Mouse (Mus musculus): ENCODE results near the gene Pcif1.

Pcif1 gene

GRCm38 (mm10) chr2:164894048-164894447 is 14.9 kb downstream of the Pcif1 start:
- no peak for DNase-seq (ENCODE audit: low spot score)

DNA sequence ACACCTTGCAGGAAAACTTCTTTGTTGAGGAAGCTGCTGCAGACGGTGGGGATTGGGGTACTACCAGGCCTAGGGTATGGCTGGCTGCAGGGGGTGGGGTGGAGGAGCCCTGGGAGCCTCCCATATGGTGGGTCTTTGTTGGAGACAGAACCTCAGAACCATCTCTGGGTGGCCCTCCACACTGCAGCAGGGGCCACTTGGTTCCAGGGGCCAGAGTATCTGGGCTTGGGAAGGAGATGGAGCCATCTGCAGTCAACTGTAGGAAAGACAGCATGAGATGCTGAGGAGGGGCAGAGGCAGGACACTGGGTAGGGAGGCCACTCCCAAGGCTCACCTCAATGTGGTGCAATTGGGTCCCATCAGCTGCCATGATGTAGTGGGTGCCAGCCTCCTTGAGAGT is 15.5 kb downstream of the Pcif1 start:
- DNase-seq (ENCODE audit: low spot score) = no peak

DNA sequence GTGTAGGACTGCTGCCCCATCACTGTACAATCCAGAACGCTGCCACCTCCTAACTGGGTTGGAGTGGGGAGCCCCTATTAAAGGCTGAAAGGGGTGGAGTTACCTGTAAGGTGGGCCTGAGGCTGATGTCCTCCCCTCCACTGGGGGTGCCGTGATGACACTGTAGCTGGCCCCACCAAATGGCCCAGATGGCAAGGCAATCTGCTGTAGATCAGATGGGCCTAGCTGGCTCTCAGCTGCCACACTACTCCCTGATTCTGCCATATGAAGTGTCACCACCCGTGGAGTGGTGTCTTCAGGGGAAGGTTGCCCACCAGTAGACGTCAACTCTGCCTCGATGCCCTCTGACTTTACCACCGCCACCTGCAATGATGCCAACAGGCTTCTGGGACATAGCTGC is 16.8 kb downstream of the Pcif1 start:
- DNase-seq (ENCODE audit: low spot score) = no peak

DNA sequence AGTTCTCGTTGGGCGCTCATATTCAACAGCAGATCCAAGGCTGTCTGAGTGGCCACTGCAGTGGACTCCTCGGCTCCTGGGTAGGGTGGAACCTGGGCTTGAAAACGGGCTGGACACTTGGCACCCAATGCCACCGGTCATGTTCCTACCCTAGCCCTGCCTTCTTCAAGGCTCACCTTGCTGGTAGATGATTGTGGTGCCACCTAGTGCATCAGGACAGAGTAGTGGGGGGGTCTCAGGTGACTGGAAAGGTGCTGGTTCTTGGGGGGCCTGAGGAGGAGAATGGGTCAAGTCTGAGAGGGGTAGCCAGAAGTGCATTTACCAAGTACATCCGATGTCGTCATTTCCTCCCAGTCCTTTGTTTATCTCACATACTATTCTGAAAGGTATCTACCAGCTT is 18.9 kb downstream of the Pcif1 start:
- no peak for DNase-seq (ENCODE audit: low spot score)

DNA sequence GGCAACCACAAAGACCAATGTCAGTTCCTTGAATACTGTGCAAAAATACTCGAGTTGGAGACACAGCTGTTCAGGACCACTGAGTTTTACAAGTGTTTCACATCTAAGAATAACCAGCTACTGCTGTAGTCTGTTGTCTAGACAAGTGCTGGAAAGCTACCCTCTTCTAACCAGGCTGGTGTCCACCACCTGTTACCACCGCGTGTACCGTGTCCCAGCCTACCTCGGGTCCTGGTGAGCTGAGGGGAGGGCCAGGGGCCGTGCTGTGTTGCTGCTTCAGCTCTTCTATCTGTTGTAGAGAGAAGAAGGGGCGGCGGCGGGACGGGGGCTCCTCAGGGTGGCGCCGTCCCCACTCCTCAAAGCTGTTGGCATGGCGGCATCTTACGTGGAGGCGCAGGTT is 19.9 kb downstream of the Pcif1 start:
- DNase-seq (ENCODE audit: low spot score) = no peak

GRCm38 (mm10) chr2:164899723-164900459 is 20.8 kb downstream of the Pcif1 start:
- no peak for DNase-seq (ENCODE audit: low spot score)

- DNase-seq (ENCODE audit: low spot score) = no peak
These were observed 22.3 kb downstream of the Pcif1 start for GRCm38 (mm10) chr2:164901380-164901779.

- no peak for DNase-seq (ENCODE audit: low spot score)
These were observed 24.4 kb downstream of the Pcif1 start for GRCm38 (mm10) chr2:164903496-164903895.

DNA sequence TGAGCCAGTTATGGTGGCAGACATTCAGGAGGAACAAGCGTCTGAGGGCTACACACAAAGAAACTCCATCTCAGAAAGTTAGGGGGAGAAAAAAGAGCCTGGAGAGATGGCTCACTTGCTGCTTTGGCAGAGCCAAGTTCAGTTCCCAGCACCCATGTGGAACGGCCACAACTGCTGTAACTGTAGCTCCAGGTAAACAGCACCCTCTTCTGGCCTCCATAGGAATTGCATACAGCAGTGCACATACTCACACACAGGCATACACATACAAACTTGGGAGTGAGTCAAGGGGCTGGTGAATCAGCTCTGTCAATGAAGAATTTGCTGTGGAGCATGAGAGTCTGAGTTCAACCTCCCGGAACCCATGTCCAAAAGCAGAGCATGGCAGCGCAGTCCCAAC is 27.0 kb downstream of the Pcif1 start:
- DNase-seq (ENCODE audit: low spot score) = no peak

DNA sequence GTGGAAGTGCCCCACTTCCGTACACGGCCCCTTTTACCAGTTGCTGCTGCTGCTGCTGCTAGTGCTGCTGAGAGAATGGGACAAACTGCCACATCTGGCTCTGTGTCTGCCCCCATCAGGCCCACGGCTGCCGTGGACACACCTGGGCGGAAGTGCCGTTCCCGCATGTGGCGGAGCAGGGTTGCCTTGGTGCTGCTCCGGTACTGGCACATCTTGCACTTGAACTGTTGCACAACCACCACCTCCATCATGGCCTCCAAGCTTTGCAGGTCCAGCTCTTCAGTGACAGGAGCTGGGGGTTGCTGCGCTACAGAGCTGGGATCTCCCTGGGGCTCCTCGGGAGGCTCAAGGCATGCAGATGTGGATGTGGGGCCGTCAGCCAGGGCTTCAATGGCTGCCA is 28.4 kb downstream of the Pcif1 start:
- no peak for DNase-seq (ENCODE audit: low spot score)

- DNase-seq (ENCODE audit: low spot score) = no peak
These were observed 28.9 kb downstream of the Pcif1 start for GRCm38 (mm10) chr2:164908011-164908410.

DNA sequence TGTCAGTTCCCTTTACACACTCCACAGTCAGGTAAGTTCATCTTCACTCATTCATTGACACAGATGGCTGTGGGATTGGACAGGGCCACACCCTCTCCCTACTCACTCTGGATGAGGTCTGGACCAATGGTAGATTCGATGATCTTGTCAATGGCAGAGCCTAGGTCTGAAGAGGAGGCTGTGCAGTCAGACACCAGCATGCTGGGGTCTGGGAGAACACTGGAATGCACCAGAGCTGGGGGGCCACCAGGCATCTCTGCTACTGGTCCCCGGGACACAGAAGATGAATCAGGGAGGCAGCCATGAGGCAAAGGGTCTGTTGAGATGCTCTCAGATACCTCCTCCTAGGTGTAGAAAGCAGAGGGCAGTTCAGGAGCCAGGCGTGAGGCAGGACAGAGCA is 30.0 kb downstream of the Pcif1 start:
- DNase-seq (ENCODE audit: low spot score) = no peak

- DNase-seq (ENCODE audit: low spot score) = peak; percentile 27
These were observed 30.4 kb downstream of the Pcif1 start for GRCm38 (mm10) chr2:164909542-164909941.

DNA sequence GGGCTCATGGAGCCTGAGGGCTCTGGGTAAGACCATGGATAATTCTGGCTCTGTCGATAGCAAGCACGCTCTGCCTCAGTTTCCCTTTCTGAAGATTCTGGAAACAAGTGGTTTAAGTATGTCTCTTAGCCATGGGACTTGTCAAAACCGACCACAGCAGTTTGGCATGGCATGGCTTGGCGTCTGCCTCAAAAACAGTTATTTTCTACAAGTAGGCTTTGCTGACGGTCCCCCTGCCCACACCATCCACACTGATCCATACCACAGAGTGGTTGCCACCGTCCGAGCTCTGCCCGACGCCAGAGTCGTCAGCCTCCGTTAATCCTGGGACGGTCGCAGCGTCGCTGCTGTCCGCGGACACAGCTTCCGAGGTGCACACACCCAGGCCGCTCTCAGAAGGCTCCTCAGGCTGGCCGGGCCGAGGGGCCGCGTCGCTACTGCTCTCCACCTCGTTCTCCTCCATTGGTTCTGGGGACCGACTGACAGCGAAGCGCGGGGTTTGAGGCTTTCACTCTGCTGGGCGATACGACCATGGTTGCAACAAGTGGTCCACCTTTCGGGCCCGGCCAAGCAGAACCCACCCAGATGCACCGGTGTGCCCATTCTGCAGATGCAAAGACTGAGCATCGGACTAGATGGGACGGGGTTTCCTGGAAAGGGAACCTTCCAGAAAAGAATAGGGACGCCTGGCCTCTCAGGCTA is 31.4 kb downstream of the Pcif1 start:
- no peak for DNase-seq (ENCODE audit: low spot score)

DNA sequence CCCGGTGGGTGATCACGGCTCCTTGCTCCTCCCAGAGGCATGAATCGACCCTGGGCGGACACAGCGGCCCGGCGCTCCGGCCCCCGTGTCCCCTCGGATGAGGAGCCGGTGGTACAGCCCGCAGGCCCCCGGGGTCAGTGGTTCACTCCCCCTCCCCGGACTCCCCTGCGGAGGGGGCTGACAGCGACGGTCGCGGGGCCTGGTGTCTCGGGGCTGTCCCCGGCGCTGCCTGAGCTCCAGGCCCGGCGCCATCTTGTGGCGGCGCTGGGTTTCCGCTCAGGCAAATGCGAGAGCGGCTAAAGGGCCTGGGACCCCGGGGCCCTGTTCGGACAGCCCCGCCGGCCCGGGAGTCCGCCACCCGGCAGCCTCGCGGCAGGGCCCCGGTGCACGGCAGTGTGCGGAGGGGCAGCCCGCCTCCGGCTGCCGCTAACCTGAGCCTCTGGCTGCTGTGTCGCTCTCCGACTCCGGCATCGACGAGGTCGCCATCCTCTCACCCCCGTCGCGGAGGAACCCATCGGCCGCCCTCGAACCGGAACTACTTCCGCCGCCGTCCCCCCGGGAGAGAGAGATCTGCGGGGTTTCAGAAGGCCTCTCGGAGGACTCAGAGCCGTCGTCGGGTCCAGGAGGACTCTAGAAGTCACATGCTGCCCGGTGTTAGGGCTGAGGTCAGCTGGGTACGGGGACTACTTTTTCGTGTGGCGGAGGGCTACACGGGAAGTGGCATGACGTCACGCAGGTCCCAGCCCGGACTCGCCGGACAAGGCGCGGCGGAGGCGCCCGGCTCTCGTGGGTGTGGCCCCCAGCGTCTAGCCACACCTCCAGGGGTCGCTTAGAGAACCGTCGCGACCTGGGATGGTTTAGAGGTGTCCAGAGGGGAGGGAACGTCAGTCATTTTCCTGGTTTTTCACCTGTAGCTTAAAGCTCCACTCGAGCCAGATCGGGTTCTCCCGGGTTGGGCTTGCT is 32.3 kb downstream of the Pcif1 start, which contains the start of gene Zfp335:
Gene Zfp335 (minus strand): TSS at position 672 of the 963 bp plus-strand sequence.
- DNase-seq (ENCODE audit: low spot score) = peak; percentile 91

GRCm38 (mm10) chr2:164912151-164912550 is 33.0 kb downstream of the Pcif1 start:
- DNase-seq (ENCODE audit: low spot score) = peak; percentile 21

GRCm38 (mm10) chr2:164912749-164913427 is 33.8 kb downstream of the Pcif1 start:
- DNase-seq (ENCODE audit: low spot score) = no peak

GRCm38 (mm10) chr2:164913428-164913786 is 34.3 kb downstream of the Pcif1 start:
- no peak for DNase-seq (ENCODE audit: low spot score)

DNA sequence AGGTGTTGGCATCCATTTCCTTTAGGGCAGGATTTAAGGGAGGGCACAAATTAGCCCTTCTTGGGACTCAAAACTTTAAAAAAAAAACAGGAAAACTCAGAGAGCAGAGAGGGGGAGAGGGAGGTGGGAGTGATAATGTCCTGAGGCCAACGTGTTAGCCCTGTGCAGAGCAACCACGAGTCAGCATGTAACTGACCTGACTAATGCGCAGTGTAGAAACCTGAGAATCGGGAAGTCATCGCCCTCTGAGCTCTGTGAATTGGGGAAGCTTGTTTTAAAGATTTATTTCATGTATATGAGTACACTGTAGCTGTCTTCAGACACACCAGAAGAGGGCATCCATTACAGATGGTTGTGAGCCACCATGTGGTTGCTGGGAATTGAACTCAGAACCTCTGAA is 37.7 kb downstream of the Pcif1 start:
- no peak for DNase-seq (ENCODE audit: low spot score)

- no peak for DNase-seq (ENCODE audit: low spot score)
These were observed 38.3 kb downstream of the Pcif1 start for GRCm38 (mm10) chr2:164917371-164917770.

DNA sequence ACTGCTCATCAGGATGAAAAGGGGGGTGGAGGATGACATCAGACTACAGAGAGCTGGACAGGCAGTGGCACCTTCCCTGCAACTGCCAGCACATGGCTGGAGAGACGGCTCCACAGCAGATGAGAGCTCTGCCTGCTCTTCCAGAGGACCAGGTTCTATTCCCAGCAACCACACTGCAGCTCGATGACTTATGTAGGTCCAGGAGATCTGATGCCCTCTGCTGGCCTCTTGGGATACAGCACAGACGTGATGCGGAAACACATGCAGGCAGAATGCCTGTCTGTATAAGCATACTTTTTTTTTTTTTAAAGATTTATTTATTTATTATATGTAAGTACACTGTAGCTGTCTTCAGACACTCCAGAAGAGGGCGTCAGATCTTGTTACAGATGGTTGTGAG is 39.2 kb downstream of the Pcif1 start:
- DNase-seq (ENCODE audit: low spot score) = no peak

DNA sequence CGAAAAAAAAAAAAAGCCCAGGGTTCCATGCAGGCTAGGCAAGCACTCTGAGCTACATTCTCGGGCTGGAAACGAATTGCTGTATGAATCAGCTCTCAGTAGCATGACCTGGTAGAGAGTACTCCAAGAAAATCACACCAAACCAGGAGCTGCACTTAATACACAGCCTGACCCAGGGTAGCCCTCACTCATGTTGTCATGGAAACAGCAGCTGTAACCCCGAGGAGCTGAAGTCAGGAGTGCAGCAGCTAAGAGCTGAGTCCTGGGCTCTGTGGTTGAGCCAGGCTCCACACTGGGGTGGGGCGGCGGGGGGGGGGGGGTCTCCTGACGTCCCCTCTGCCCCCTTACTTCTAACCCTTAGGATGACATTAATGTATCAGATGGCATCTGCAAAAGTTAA is 42.9 kb downstream of the Pcif1 start:
- no peak for DNase-seq (ENCODE audit: low spot score)
